Comparison of ENCODE assay signal across 16 mouse cellular contexts in the genomic region with DNA sequence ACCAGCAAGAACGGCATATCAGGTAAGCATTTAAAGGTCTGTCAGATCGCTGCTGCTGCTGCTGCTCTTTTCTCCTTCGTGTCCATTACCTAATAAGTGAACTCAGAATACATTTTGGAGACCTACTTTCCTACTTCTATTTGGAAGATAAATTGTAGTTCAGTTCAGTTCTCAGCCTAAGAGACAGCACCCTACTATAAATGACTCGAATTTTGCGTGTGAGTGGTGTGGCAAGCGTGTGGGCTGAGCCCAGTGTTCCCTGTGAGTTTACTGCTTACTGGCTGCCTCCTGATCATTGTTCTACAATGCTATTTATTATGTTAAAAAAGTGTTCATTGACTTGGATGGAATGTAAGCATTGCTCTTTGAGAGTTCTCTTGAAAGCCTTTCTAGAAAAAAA.
"Had no signal": no experiment of that assay in that cellular context is flagged by ENCODE, and none has a peak within 500 bp of the region (broad histone marks: within the 10 kb centered on the region; RNA-seq: fewer than 3 reads in every experiment).

No protein-coding gene starts in this region.

- DNase-seq: retina, postnatal 1 day; right cerebral cortex, adult 18-20 months; right cerebral cortex, postnatal 14 days; right cerebral cortex, postnatal 25 days; right cerebral cortex, postnatal 4 days; spleen, adult 18-20 months; thymus, adult 18-20 months; thymus, adult 2 months; thymus, postnatal 14 days; thymus, postnatal 25 days; thymus, postnatal 36 days; thymus, postnatal 4 days had no signal

- H3K27ac ChIP-seq: neural tube, embryonic 13.5 days; neural tube, embryonic 15.5 days; stomach, embryonic 15.5 days; stomach, postnatal 0 days had no signal

- H3K27me3 ChIP-seq: neural tube, embryonic 13.5 days; neural tube, embryonic 15.5 days; stomach, embryonic 15.5 days had no signal

- H3K9me3 ChIP-seq: neural tube, embryonic 13.5 days; neural tube, embryonic 15.5 days; stomach, embryonic 15.5 days had no signal

- H3K4me1 ChIP-seq: neural tube, embryonic 13.5 days; neural tube, embryonic 15.5 days; stomach, embryonic 15.5 days had no signal

- H3K4me3 ChIP-seq: neural tube, embryonic 13.5 days; neural tube, embryonic 15.5 days; stomach, embryonic 15.5 days had no signal
